Mouse (Mus musculus) CH12.LX (cell line): ENCODE results near the gene Doc2a. TPM values are rescaled to one million over a fixed set of nuclear protein-coding genes. Genes with fewer than 3 reads are reported as not detected.

Experiments
- DNase-seq: peaks from one replicate; pipeline ENCODE4 v3.0.0-alpha.2; 2013; ENCODE audit errors: extremely low read depth
- H3K27ac ChIP-seq: 2 replicates; pipeline ENCODE4 v1.5.1; 2012; ENCODE audit warnings: low read depth, mild to moderate bottlenecking, control low read depth, moderate library complexity; ENCODE audit not compliant: insufficient read depth
- H3K27me3 ChIP-seq: replicated peaks from 2 replicates; pipeline ENCODE3; 2012; ENCODE audit warnings: inconsistent platforms
- H3K36me3 ChIP-seq, 2 experiments: replicated peaks in 1 of 2; 2 replicates each; pipeline versions ENCODE3 to v1.6.1; 2012; ENCODE audit warnings: inconsistent platforms in 1 of 2, low read length in 1 of 2, mild to moderate bottlenecking in 1 of 2, mixed read lengths in 1 of 2, moderate library complexity in 1 of 2; ENCODE audit not compliant: control insufficient read depth in 1 of 2, insufficient read depth in 1 of 2
- H3K4me1 ChIP-seq, 2 experiments: 2 replicates each; pipeline ENCODE4 v1.6.1; 2012; ENCODE audit warnings: inconsistent platforms in 1 of 2, moderate library complexity in 1 of 2; ENCODE audit not compliant: insufficient read depth in 2 of 2, control insufficient read depth in 1 of 2
- H3K4me2 ChIP-seq: 2 replicates; pipeline ENCODE4 v1.6.1; 2012; ENCODE audit warnings: low read depth, mild to moderate bottlenecking, control low read depth; ENCODE audit not compliant: poor library complexity, insufficient read depth, severe bottlenecking
- H3K4me3 ChIP-seq, 3 experiments: fragments of 150-350 bp in 1 of 3; sonication (generic) in 1 of 3; replicated peaks in 1 of 3; 2 replicates each; pipeline versions ENCODE3 to v1.5.1; 2011 to 2012; ENCODE audit warnings: low read depth in 2 of 3, low read length in 2 of 3, mild to moderate bottlenecking in 2 of 3, moderate library complexity in 2 of 3, control low read depth in 1 of 3, improper control_type of control experiment in 1 of 3, inconsistent platforms in 1 of 3, mixed read lengths in 1 of 3; ENCODE audit not compliant: poor library complexity in 1 of 3
- H3K79me2 ChIP-seq: replicated peaks from 2 replicates; pipeline ENCODE4 v1.6.1; 2012; ENCODE audit warnings: mild to moderate bottlenecking, moderate library complexity; ENCODE audit not compliant: control insufficient read depth, poor library complexity, insufficient read depth, severe bottlenecking; ENCODE audit errors: extremely low read depth
- H3K9ac ChIP-seq: 2 replicates; pipeline ENCODE4 v1.6.1; 2012; ENCODE audit warnings: low read depth, mild to moderate bottlenecking, control low read depth, moderate library complexity; ENCODE audit not compliant: insufficient read depth
- H3K9me3 ChIP-seq: replicated peaks from 2 replicates; pipeline ENCODE3; 2012; ENCODE audit warnings: low read length, inconsistent platforms, mixed read lengths
- CHD1 ChIP-seq: IDR thresholded peaks from 2 replicates; pipeline ENCODE4 v1.6.1; 2012; ENCODE audit warnings: low read depth, low read length, improper control_type of control experiment, inconsistent platforms
- ELF1 ChIP-seq: IDR thresholded peaks from 2 replicates; pipeline ENCODE4 v1.6.1; 2014; ENCODE audit warnings: low read depth, mild to moderate bottlenecking, inconsistent platforms, low read length, improper control_type of control experiment
- ETS1 ChIP-seq: conservative IDR thresholded peaks from 2 replicates; pipeline ENCODE4 v1.6.1; 2012; ENCODE audit warnings: low read depth, mild to moderate bottlenecking, inconsistent platforms, low read length, improper control_type of control experiment, moderate library complexity
- JUN ChIP-seq: IDR thresholded peaks from 2 replicates; pipeline ENCODE4 v1.6.1; 2011; ENCODE audit warnings: low read depth, mild to moderate bottlenecking, low read length, improper control_type of control experiment, moderate library complexity; ENCODE audit not compliant: insufficient read depth
- KAT2A ChIP-seq: IDR thresholded peaks from 2 replicates; pipeline ENCODE4 v1.6.1; 2012; ENCODE audit warnings: low read length, improper control_type of control experiment, inconsistent platforms; ENCODE audit not compliant: insufficient replicate concordance
- MAZ ChIP-seq: IDR thresholded peaks from 2 replicates; pipeline ENCODE4 v1.6.1; 2012; ENCODE audit warnings: low read depth, mild to moderate bottlenecking, inconsistent platforms, low read length, improper control_type of control experiment, moderate library complexity
- NRF1 ChIP-seq: IDR thresholded peaks from 2 replicates; pipeline ENCODE4 v1.6.1; 2014; ENCODE audit warnings: low read depth, mild to moderate bottlenecking, inconsistent platforms, low read length, improper control_type of control experiment, moderate library complexity
- POLR2A ChIP-seq: IDR thresholded peaks from 2 replicates; pipeline ENCODE4 v1.6.1; 2011; ENCODE audit warnings: low read depth, mild to moderate bottlenecking, improper control_type of control experiment, low read length
- RAD21 ChIP-seq: IDR thresholded peaks from 2 replicates; pipeline ENCODE4 v1.6.1; 2011; ENCODE audit warnings: low read depth, mild to moderate bottlenecking, low read length, improper control_type of control experiment, moderate library complexity
- RCOR1 ChIP-seq: conservative IDR thresholded peaks from 2 replicates; pipeline ENCODE4 v1.6.1; 2012; ENCODE audit warnings: low read depth, mild to moderate bottlenecking, inconsistent platforms, low read length, improper control_type of control experiment
- SIN3A ChIP-seq: IDR thresholded peaks from 2 replicates; pipeline ENCODE4 v1.6.1; 2012; ENCODE audit warnings: low read length, improper control_type of control experiment, inconsistent platforms
- TBP ChIP-seq: conservative IDR thresholded peaks from 2 replicates; pipeline ENCODE4 v1.6.1; 2011; ENCODE audit warnings: low read depth, low read length, improper control_type of control experiment
- TCF12 ChIP-seq: IDR thresholded peaks from 2 replicates; pipeline ENCODE4 v1.6.1; 2014; ENCODE audit warnings: low read depth, mild to moderate bottlenecking, inconsistent platforms, low read length, improper control_type of control experiment
- UBTF ChIP-seq: IDR thresholded peaks from 2 replicates; pipeline ENCODE4 v1.6.1; 2012; ENCODE audit warnings: low read depth, mild to moderate bottlenecking, inconsistent platforms, low read length, improper control_type of control experiment, moderate library complexity
- ZKSCAN1 ChIP-seq: IDR thresholded peaks from 2 replicates; pipeline ENCODE4 v1.6.1; 2012; ENCODE audit warnings: low read depth, inconsistent platforms, low read length, improper control_type of control experiment, borderline replicate concordance
- dilution Hi-C: fragments of 300-500 bp; cut with MboI; formaldehyde crosslinking; loops from 2 replicates; pipeline ENCODE4 v1.14.3; 2020; ENCODE audit warnings: low sequenced_read_pairs; ENCODE audit not compliant: extremely low pct_unique_long_range_greater_than_20kb, extremely low pct_ligation_motif_present
- in situ Hi-C: fragments of 300-500 bp; cut with MboI; formaldehyde crosslinking; loops from 3 replicates; pipeline ENCODE4 v1.14.3; 2019; ENCODE audit warnings: low sequenced_read_pairs, low pct_ligation_motif_present, low pct_unique_long_range_greater_than_20kb, mixed read lengths
- polyA plus RNA-seq: library from polyadenylated mRNA; unstranded; fragments of >175 nt; gene quantifications from 2 replicates; pipeline ENCODE4 v1.2.1, GENCODE M21; 2012; ENCODE audit warnings: low read depth; ENCODE audit not compliant: insufficient read length
- total RNA-seq, 2 experiments: library from RNA; depleted of rRNA; stranded (reverse); fragments of 300-350 nt in 1 of 2; fragments of >200 nt in 1 of 2; gene quantifications; 2 replicates each; pipeline ENCODE4 v1.2.3; 2012 to 2014

Gene Doc2a
- total and polyA plus RNA-seq, 3 experiments = 1.9 TPM; not detected in 2

DNA sequence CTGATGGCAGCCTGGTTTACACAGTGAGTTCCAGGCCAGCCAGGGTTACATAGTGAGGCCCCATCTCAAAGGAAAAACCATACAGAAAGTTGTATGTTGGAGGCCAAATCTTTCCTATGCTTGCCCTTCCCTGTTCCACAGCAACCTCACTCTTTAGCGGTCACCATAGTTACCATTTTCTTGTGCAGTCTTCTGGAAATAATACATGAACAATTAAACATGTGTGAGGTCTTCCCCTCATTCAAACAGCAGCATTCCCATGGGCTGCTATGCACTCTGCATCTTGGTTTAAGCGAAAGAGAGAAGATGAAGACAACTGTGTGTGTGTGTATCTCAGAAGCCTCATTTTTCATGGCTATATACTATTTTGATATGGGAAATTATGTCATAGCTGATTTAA lies 1.7 kb upstream of the Doc2a start:
- dilution Hi-C loops = no loop called here
- Histone ChIP-seq H3K79me2 (no peaks in the 10 kb centered on the region), H3K27me3 (peaks cover 16% of the 10 kb centered on the region), H3K9ac (no peak overlapping the region), H3K36me3 (peaks cover 0 to 19% of the 10 kb centered on the region in 2 experiments), H3K27ac (no peak overlapping the region), H3K4me2 (no peak overlapping the region), H3K9me3 (peaks cover 8% of the 10 kb centered on the region), H3K4me3 (no peak overlapping the region), H3K4me1 (peaks cover 0 to 6% of the 10 kb centered on the region in 2 experiments; a peak in 1 of 4 replicates)
- TF ChIP-seq NRF1 (no peak), ZKSCAN1 (no peak), TBP (no peak), JUN (no peak), UBTF (no peak)
- in situ Hi-C loops = no loop called here
- DNase-seq = no peak

DNA sequence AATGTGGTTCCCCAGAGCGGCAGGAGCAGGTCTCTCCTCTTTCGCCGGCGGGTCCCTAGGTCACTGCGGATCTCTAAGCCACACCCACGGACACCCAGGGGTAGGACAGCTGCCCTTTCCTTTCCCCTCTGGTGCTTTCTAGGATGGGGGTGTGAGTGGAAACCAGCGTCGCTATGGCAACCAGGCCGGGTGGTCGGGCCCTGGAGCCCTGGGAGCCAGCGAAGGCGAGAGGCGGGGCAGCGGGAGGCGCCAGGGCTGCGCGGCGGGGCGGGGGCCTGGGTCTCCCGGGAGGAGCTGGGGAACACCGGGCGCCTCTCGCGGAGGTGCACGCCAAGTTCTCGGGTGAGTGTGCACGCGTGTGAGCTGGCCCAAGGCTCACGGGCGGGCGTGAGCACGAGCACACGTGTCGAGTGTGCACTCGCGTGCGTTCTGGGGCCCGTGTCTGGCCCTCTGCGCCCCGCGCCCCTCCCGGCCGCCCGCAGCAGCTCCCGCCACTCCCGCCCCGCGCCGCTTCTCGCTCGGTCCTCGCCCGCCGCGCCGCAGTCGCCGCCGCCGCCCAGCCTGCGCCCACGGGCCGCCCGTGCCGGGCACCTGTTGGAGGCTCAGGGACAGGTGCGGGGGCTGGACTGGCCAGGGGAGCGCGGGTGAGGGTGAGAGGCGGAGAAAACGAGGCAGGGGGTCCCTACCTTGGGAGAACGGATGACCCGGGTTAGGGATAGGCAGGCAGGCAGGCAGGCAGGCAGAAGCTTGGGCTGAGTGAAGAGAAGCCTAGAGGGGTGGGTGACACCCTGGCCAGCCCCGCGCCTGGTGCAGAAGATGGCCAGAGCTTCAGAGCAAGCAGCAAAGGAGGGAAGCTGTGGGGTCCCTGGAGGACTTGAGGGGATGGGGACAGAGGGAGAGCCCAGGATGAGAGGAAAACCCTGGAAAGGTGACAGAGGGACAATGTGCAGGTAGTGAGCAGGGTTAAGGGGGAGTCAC lies 494 bp downstream of the Doc2a start:
- Histone ChIP-seq H3K27me3 (peaks cover 9% of the 10 kb centered on the region), H3K4me1 (peaks cover 0 to 6% of the 10 kb centered on the region in 2 experiments; a peak in 1 of 4 replicates), H3K79me2 (no peaks in the 10 kb centered on the region), H3K9ac (no peak overlapping the region), H3K4me3 (no peak overlapping the region), H3K9me3 (no peaks in the 10 kb centered on the region), H3K4me2 (no peak overlapping the region), H3K27ac (no peak overlapping the region), H3K36me3 (peaks cover 16 to 41% of the 10 kb centered on the region in 2 experiments)
- dilution Hi-C loops (no loop called here), in situ Hi-C loops (no loop called here)
- no peak for DNase-seq
- TF ChIP-seq MAZ = no peak
- TF ChIP-seq CHD1 = no peak
- no peak for TF ChIP-seq ETS1
- TF ChIP-seq NRF1 = no peak
- no peak for TF ChIP-seq RCOR1
- TF ChIP-seq KAT2A = no peak
- no peak for TF ChIP-seq ELF1
- TF ChIP-seq JUN = no peak
- no peak for TF ChIP-seq SIN3A
- TF ChIP-seq RAD21 = no peak
- no peak for TF ChIP-seq UBTF
- TF ChIP-seq TCF12 = no peak
- no peak for TF ChIP-seq POLR2A
